Mouse (Mus musculus): ENCODE data around the gene Hoxd4. TPM values are rescaled to one million over a fixed set of nuclear protein-coding genes. Genes with fewer than 3 reads are reported as not detected.

Hoxd4 gene
- polyA plus RNA-seq, 1 experiment from 2014 or later, result 4.3 TPM

DNA sequence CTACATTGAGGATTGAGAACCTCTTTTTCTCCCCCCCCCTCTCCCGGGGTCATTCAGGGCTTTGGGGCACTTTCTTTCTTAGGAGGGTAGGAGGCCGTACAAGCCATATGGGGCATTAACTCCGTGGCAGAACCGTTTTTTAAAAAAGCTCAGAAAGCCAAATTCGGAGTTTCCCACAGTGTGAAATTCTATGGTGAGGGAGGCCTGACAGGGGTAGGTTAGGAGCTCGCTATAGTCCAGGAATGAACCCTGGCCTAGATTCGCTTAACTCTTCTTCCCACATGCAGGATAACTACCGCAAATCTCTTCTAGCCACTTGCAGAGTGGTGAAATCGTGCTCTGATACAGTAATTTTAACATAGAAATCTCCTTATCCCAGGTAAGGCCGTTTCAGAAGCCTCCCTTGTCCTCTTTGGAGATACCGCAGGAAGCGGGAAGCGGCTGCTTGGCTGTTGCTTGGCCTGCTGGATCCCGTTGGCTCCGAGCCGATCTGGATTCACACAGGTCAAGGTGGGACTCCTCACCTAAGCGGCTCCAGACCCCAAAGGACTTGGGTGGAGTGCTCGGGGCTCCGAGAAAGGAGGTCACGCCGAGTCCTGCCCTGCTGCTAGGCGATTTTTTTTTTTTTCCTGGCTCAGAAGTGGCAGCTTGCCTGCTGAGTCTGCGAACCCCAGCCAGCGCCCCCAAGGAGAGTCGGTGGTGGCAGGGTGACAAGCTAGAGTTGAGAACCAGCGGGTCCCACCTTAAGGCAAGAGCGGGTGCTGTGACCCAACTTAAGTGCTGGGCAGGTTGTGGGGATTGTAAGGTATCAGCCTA lies 23.5 kb downstream of the Hoxd4 start:
- Histone ChIP-seq H3K27ac (replicated peaks) (peak overlapping the region; percentile 91), H3K9ac (replicated peaks) (peak overlapping the region; percentile 46), H3K4me2 (peak overlapping the region; percentile 58), H3K4me3 (replicated peaks) (peak overlapping the region; percentile 20; the same call in 1 of the 2 replicates), H3K36me3 (no peaks in the 10 kb centered on the region), H3K27me3 (replicated peaks) (no peaks in the 10 kb centered on the region), H3K4me1 (peaks cover 97% of the 10 kb centered on the region), H3K9me3 (replicated peaks) (no peaks in the 10 kb centered on the region)
- WGBS, result 9% methylated on average over 27 of the region's 27 CpGs
- no peak for ATAC-seq (ENCODE audit: low FRiP score)

DNA sequence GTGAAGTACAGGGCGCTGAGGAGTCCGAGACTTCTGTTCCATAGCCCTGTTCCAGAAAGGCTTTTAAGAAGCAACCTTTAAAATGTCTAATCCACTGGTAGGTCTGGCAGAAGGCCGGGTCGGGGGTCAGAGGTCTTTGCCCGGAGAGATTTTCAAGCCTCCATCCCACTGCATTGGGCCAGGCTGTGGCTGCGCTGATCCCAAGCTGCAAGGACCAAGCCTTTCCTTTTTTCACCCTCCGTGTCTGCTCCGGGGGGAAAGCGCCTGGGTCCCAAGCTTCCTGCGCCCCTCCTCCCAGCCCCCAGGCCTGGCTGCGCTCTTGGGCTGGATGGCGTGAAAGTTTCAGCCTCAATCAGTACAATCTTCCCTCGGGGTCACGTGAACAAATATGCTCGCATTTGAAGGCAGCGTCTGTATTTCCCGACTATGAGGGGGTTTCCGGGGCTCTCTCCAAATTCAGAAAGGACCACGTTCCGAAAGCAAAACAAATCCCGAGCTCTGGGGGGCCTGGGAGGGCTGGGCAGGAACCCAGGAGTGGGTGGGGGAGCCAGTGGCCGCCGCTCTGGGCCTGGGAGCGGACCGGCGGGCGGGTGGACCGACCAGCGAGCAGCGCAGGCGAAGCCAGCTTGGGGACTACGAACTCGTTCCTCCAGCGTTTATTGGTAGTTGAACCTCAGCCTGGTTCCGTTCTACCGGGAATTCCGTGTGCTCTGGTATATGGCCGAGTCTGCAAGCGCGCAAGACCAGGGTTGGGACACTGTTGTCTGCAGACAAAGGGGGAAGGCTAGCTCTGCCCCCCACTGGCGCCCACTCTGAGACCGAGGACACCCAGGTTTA lies 24.3 kb downstream of the Hoxd4 start:
- peak overlapping the region; percentile 91 for H3K27ac ChIP-seq (replicated peaks)
- H3K27me3 ChIP-seq (replicated peaks), result no peaks in the 10 kb centered on the region
- H3K36me3 ChIP-seq, result no peaks in the 10 kb centered on the region
- peak overlapping the region; percentile 20 for H3K4me3 ChIP-seq (replicated peaks)
- H3K4me1 ChIP-seq, result peaks cover 96% of the 10 kb centered on the region
- no peak for ATAC-seq (ENCODE audit: low FRiP score)
- peak overlapping the region; percentile 46 for H3K9ac ChIP-seq (replicated peaks)
- H3K9me3 ChIP-seq (replicated peaks), result no peaks in the 10 kb centered on the region
- H3K4me2 ChIP-seq, result peak overlapping the region; percentile 58
- WGBS, result 6% methylated on average over 42 of the region's 42 CpGs

DNA sequence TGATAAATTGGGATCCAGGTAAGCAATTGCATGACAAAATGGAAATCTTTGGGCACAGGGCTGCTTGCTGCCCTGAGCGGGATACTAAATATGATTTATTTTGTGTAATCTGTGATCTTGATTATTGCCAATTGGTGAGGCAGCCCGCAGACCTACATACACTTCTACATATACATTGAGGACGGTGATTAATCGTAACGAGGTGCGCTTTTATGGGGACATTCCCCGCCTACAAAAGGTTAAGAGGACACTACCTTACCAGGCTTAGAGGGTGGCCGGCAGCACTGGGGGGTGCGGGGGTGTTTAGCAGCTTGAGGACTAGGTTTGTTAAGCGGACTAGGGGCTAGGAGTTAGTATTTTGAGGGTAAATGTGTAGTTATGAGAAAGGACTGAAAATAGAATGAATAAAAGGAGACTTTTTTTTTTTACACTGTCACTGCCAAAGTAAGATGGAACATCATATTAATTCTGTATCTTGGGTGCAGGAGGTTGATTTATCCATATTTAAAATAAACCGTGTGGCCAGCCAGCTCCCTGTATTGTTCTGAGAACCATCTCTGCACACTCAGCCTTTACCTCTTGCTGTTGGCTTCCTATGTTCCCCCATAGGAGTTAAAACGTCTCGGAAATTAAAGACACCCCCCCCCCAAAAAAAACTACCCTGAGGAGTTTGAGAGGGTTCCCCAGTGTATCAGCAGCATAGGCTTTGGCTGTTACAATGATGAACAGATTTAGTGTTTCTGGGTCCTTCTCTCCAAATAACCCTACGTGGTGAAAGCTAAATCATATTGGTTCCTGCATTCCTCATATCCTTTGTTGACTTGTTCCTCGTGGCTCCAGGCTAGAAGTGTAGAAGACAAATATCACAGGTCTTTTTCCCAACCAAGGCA lies 25.2 kb downstream of the Hoxd4 start:
- Histone ChIP-seq H3K27ac (replicated peaks) (peak overlapping the region; percentile 91), H3K4me2 (peak overlapping the region; percentile 58), H3K4me1 (peaks cover 98% of the 10 kb centered on the region), H3K27me3 (replicated peaks) (no peaks in the 10 kb centered on the region), H3K9ac (replicated peaks) (peak overlapping the region; percentile 46), H3K9me3 (replicated peaks) (no peaks in the 10 kb centered on the region), H3K36me3 (no peaks in the 10 kb centered on the region), H3K4me3 (replicated peaks) (peak overlapping the region; percentile 20)
- no peak for ATAC-seq (ENCODE audit: low FRiP score)
- 9% methylated on average over 15 of the region's 15 CpGs for WGBS

DNA sequence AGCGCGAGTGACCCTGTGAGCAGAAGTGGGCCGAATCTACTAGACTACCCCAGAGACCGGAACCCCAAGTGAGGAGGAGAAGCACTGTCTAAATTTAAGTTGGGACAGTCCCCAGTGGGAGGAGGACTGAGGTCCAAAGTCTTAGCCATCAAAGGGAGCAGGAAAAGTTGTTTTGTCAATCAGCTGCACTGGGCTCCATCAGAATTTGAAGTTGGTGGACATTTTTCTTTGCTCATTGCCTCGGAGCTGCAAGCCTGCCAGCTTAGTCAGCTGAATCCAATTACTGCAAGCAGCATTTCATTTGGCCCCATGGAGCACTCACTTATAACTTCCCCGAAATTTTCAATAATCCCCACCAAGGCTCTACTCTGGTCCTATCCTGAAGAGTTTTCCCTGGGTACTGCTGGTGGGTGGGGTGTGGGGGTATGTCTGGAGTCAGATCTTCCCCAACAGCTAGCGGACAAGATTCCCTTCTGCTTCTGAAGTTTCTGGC lies 25.9 kb downstream of the Hoxd4 start:
- 19% methylated on average over 7 of the region's 7 CpGs for WGBS
- H3K36me3 ChIP-seq, result no peaks in the 10 kb centered on the region
- peak overlapping the region; percentile 91 for H3K27ac ChIP-seq (replicated peaks)
- H3K9me3 ChIP-seq (replicated peaks), result no peaks in the 10 kb centered on the region
- ATAC-seq (ENCODE audit: low FRiP score), result no peak
- peak overlapping the region; percentile 58 for H3K4me2 ChIP-seq
- peaks cover 91% of the 10 kb centered on the region for H3K4me1 ChIP-seq
- peak overlapping the region; percentile 46; the same call in 1 of the 2 replicates for H3K9ac ChIP-seq (replicated peaks)
- H3K4me3 ChIP-seq (replicated peaks), result peak overlapping the region; percentile 12; the same call in 1 of the 2 replicates
- no peaks in the 10 kb centered on the region for H3K27me3 ChIP-seq (replicated peaks)

DNA sequence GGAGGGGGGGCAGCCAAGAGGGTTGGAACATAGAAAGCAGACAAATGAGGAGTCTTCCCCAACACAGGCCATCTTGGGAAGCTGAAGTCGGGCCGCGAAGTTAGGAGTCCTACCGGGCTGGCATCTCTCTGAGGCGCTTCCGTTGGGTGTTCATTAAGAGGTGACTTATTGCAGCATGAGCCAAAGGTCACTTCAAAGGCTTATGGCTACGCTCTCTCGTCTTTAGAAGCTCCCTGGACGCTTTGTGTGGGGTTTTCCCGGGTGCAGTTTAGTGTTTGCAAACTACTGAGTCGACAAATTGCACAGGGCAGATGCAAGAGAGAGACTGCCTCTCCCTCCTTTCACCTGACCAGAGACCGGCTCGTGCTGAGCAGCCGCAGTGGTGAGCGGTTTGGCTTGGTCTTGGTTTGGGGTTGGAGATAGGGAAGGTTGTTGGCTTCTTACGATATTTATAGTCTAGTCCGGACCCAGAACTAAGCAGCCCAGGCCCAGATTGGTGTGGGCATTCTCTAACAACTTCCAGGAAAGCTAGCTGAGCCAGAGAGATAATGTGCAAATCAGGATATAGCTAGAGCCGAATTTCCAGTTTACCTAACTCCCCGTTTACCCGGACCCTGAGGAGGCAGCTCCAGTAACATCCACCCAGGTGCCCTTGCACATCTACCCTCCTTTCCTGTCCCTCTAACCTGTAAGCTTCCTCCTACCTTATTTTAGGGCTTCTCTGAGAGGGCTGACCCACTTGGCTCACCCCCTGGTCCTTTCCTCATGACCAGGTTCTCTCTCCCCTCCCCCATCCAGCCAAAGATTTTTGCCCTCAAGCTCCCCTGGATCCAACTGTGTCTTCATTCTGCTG lies 27.1 kb downstream of the Hoxd4 start:
- ATAC-seq (ENCODE audit: low FRiP score), result no peak
- H3K9me3 ChIP-seq (replicated peaks), result no peaks in the 10 kb centered on the region
- 4% methylated on average over 20 of the region's 20 CpGs for WGBS
- H3K36me3 ChIP-seq, result no peaks in the 10 kb centered on the region
- peak overlapping the region; percentile 46 for H3K9ac ChIP-seq (replicated peaks)
- peak overlapping the region; percentile 58 for H3K4me2 ChIP-seq
- H3K4me3 ChIP-seq (replicated peaks), result peak overlapping the region; percentile 15; the same call in 1 of the 2 replicates
- peak overlapping the region; percentile 91 for H3K27ac ChIP-seq (replicated peaks)
- peaks cover 80% of the 10 kb centered on the region for H3K4me1 ChIP-seq
- H3K27me3 ChIP-seq (replicated peaks), result no peaks in the 10 kb centered on the region

DNA sequence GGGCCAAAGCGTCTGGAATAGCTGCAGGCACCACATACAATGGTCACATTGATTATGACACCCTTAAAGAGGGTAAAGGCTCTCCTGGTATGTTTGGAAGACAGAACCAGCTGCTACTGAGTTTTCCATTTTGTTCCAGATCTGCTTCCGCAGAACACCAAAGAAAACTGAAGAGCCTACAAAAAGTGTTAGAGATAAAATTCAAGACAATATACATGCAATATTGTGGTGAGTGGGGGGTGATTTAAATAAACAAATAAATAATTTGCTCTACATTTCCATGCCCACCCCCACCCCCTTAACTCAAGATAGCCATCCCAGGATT lies 27.7 kb downstream of the Hoxd4 start:
- no peaks in the 10 kb centered on the region for H3K9me3 ChIP-seq (replicated peaks)
- peaks cover 74% of the 10 kb centered on the region for H3K4me1 ChIP-seq
- no peak overlapping the region for H3K4me3 ChIP-seq (replicated peaks)
- WGBS, result 18% methylated on average over 2 of the region's 2 CpGs
- no peaks in the 10 kb centered on the region for H3K36me3 ChIP-seq
- no peak for ATAC-seq (ENCODE audit: low FRiP score)
- no peaks in the 10 kb centered on the region for H3K27me3 ChIP-seq (replicated peaks)
- H3K27ac ChIP-seq (replicated peaks), result peak overlapping the region; percentile 91
- H3K9ac ChIP-seq (replicated peaks), result peak overlapping the region; percentile 46; the same call in 1 of the 2 replicates
- peak overlapping the region; percentile 58 for H3K4me2 ChIP-seq

DNA sequence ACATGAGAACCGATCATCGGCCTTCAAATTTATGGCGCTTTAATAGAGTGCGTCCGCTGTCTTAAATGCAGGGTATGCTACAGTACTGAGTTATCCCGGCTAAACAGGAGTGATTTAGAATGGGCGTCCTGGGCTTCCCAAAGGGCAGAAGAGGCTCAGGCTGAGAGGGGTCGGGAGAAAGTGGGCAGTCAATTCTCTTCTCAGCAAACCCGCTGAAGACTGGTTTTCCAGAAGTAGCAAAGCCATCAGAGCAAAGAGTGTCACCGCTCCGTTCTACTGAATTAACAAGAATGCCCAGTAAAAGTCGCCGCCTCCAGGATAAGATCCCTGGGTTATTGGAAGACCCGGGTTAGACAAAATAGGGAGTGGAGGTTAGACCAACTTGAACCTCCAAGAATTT lies 28.1 kb downstream of the Hoxd4 start:
- peak overlapping the region; percentile 27 for H3K4me3 ChIP-seq (replicated peaks)
- no peaks in the 10 kb centered on the region for H3K36me3 ChIP-seq
- H3K4me2 ChIP-seq, result peak overlapping the region; percentile 58
- H3K9me3 ChIP-seq (replicated peaks), result no peaks in the 10 kb centered on the region
- ATAC-seq (ENCODE audit: low FRiP score), result no peak
- peak overlapping the region; percentile 42 for H3K9ac ChIP-seq (replicated peaks)
- H3K4me1 ChIP-seq, result peaks cover 70% of the 10 kb centered on the region
- 3% methylated on average over 14 of the region's 14 CpGs for WGBS
- no peaks in the 10 kb centered on the region for H3K27me3 ChIP-seq (replicated peaks)
- H3K27ac ChIP-seq (replicated peaks), result peak overlapping the region; percentile 91

DNA sequence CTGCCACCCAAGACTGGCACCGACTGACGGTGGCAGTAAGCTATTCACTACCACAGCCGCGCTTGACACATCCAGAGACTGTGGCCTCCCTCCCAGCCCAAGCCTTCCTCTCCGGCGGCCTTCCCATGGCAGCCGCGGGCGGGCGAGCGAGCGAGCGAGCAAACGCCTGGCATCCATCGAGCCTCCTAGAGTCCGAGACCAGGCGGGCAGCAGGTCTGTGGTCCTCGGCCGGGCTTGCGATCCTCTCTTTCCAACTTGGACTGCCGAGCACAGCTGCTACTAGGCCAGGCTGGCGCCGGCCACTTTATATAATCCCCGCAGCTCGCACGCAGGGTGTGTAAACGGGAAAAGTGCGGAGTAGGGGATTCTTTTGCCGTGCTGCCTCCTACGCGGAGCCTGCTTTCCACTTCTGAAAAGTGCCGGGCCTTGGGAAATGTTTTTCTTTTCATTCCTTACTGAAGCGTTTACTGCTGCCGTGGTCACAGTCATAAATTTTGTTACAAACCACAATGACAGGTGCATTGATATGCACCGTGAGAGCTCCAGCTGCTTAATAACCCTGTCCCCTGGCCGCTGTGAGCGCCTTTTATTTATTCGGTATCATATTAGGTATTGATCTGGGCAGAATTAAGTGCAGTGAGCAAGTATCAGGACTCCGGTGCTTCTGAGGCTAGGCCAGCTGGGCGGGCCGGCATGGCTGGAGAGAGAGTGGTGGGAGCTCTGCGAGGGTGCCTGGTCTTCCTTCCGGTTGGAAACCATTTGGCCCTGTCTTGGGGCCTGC lies 28.8 kb downstream of the Hoxd4 start:
- Histone ChIP-seq H3K27ac (replicated peaks) (peak overlapping the region; percentile 91), H3K9ac (replicated peaks) (peak overlapping the region; percentile 42), H3K9me3 (replicated peaks) (no peaks in the 10 kb centered on the region), H3K4me3 (replicated peaks) (peak overlapping the region; percentile 27), H3K4me1 (peaks cover 69% of the 10 kb centered on the region), H3K36me3 (no peaks in the 10 kb centered on the region), H3K4me2 (peak overlapping the region; percentile 58), H3K27me3 (replicated peaks) (no peaks in the 10 kb centered on the region)
- 2% methylated on average over 43 of the region's 43 CpGs for WGBS
- peak; percentile 14 for ATAC-seq (ENCODE audit: low FRiP score)

DNA sequence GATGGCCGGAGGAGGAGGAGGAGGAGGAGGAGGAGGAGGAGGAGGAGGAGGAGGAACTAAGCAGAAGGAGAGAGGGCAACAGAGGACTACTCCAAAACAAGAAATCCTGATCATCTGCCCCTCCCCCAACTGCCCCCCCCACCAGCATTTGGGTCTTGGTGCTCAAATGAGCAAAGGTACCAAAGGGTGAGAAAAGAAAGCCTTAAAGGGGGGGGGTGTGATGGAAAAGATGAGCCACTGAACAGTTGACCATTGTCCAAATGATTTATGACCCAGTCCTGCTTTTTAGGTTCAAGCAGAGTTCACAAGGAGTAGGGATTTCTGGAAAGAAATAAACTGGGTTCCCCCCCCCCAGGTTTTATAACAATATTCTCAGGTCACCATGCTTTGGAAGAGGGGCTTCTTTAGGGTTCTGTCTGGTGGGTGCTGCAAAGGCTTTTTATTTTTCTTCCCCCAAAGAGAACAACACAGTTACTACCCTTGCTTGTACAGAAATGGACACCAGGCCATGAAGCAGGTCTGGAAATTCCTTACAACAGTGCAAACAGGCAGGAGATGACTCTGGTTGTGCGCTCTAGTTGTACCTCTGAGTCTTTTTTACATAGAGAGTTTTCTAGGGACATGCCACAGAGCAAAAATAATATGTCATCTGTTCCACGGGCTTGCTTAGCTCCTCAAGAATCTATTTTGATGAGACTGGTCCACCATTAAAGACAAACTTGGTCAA lies 29.7 kb downstream of the Hoxd4 start:
- H3K9me3 ChIP-seq (replicated peaks), result no peaks in the 10 kb centered on the region
- peak overlapping the region; percentile 66 for H3K27ac ChIP-seq (replicated peaks)
- no peak overlapping the region for H3K4me2 ChIP-seq
- H3K9ac ChIP-seq (replicated peaks), result no peak overlapping the region
- H3K27me3 ChIP-seq (replicated peaks), result no peaks in the 10 kb centered on the region
- H3K4me1 ChIP-seq, result peaks cover 69% of the 10 kb centered on the region
- 0 out of 2 replicates have a peak, but pooled peaks cover under 1% of the 10 kb centered on the region for H3K36me3 ChIP-seq
- 35% methylated on average over 2 of the region's 3 CpGs for WGBS
- no peak for ATAC-seq (ENCODE audit: low FRiP score)
- no peak overlapping the region for H3K4me3 ChIP-seq (replicated peaks)
